Mouse (Mus musculus): ENCODE results near the gene Eif3l. TPM values are rescaled to one million over a fixed set of nuclear protein-coding genes. Genes with fewer than 3 reads are reported as not detected.
"Not testable (repeated sequence)": the region's sequence is repeated elsewhere in the genome, so short reads cannot be mapped to it uniquely, and the experiment has no call there.

Gene Eif3l
- polyA plus RNA-seq (2015; fragmentation: Nextera tagmentation; extraction: Ambion mirVana): 243 and 247 TPM in 2 replicates

DNA sequence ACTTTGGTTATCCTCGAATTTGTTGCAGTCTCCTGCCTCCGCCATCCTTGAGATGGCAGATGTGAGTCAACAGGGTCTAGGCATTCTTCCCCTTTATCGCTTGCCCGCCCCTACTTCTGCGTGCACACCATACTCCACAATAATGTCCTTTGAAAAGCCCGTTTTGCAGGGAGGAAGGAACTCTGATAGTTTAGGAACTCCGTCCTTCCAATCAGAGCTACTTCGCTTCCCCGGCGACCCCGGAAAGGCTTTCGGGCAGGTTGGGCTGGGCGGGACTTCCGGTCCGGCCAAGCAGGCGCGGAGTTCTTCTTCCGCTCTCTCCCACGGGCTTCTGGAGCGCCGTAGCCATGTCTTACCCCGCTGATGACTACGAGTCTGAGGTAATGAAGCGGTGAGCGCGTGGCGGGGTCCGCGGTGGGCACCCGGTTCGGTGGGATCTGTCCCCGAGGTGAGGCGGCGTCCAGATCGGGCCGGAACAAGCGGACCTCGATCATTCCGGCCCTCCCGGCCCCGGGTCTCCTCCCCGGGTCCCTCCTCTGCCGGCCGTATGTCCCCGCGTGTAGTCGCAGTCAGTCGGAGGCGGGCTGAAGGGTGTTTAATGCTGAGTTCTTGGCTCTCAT lies at the start of gene Eif3l:
Eif3l (plus strand) TSS at position 267 of the 620 bp plus-strand sequence.
- Histone ChIP-seq H3K9ac (peak within 1 kb of the TSS; percentile 88), H3K4me2 (peak within 1 kb of the TSS; percentile 76), H3K4me1 (peaks cover 20% of the 10 kb centered on the region), H3K9me3 (replicated peaks) (no peaks in the 10 kb centered on the region), H3K27ac (peak within 1 kb of the TSS; percentile 93), H3K36me3 (peaks cover 39% of the 10 kb centered on the region), H3K4me3 (replicated peaks) (peak within 1 kb of the TSS; percentile 92), H3K27me3 (no peaks in the 10 kb centered on the region)
- ATAC-seq (replicated peaks; ENCODE audit: low FRiP score): peak; percentile 84
- under 1% methylated on average over 49 of the region's 49 CpGs for whole genome bisulfite sequencing

GRCm38 (mm10) chr15:79025687-79026308 lies 49.2 kb upstream of the Eif3l start:
- no peak for ATAC-seq (replicated peaks; ENCODE audit: low FRiP score)
- Histone ChIP-seq H3K4me2 (peak overlapping the region; percentile 97), H3K27me3 (no peaks in the 10 kb centered on the region), H3K4me1 (peaks cover 49% of the 10 kb centered on the region), H3K36me3 (no peaks in the 10 kb centered on the region), H3K27ac (peak overlapping the region; percentile 95), H3K9ac (peak overlapping the region; percentile 30), H3K4me3 (replicated peaks) (peak overlapping the region; percentile 11; the same call in 1 of the 2 replicates), H3K9me3 (replicated peaks) (no peaks in the 10 kb centered on the region)
- 9% methylated on average over 16 of the region's 18 CpGs for WGBS

- H3K4me2 ChIP-seq: peak overlapping the region; percentile 97
- no peaks in the 10 kb centered on the region for H3K36me3 ChIP-seq
- H3K9me3 ChIP-seq (replicated peaks): no peaks in the 10 kb centered on the region
- ATAC-seq (replicated peaks; ENCODE audit: low FRiP score): no peak
- no peaks in the 10 kb centered on the region for H3K27me3 ChIP-seq
- peak overlapping the region; percentile 99 for H3K9ac ChIP-seq
- H3K4me3 ChIP-seq (replicated peaks): peak overlapping the region; percentile 66
- H3K27ac ChIP-seq: peak overlapping the region; percentile 95
- H3K4me1 ChIP-seq: peaks cover 58% of the 10 kb centered on the region
- 48% methylated on average over 14 of the region's 14 CpGs for WGBS
These were observed 48.3 kb upstream of the Eif3l start for GRCm38 (mm10) chr15:79026511-79027290.

GRCm38 (mm10) chr15:79027291-79028205 lies 47.4 kb upstream of the Eif3l start:
- ATAC-seq (replicated peaks; ENCODE audit: low FRiP score): no peak
- Histone ChIP-seq H3K27me3 (no peaks in the 10 kb centered on the region), H3K4me1 (peaks cover 60% of the 10 kb centered on the region), H3K9me3 (replicated peaks) (no peaks in the 10 kb centered on the region), H3K4me2 (peak overlapping the region; percentile 97), H3K27ac (peak overlapping the region; percentile 95), H3K36me3 (no peaks in the 10 kb centered on the region), H3K4me3 (replicated peaks) (peak overlapping the region; percentile 66), H3K9ac (peak overlapping the region; percentile 99)
- 5% methylated on average over 45 of the region's 46 CpGs for WGBS

DNA sequence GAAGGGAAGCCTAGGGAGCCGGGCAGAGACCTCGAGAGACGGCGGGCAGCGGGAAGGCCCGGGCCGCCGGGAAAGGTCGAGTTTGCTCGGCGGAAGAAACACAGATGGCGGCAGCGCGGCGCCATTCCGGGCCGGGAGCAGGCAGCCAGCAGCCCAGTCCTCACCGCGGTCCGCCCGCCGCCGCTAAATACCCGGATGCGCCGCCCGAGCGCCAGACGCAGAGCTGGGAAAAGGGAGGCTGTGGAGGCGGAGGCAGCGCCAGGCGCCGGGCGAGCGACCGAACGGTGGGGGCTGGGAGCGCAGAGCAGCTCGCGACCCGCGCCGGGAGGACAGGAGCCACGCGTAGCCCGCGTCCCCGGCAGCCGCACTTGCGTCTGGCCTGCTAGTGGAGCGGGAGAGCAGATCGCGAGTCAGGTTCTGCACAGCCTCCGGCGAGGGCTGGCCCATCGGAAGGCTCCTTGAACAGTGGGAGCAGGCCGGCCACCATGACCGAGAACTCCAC lies 46.7 kb upstream of the Eif3l start, which contains the start of gene H1f0:
H1f0 (plus strand) TSS at position 214 of the 502 bp plus-strand sequence.
- H3K36me3 ChIP-seq: no peaks in the 10 kb centered on the region
- H3K9me3 ChIP-seq (replicated peaks): no peaks in the 10 kb centered on the region
- H3K4me2 ChIP-seq: peak within 1 kb of the TSS; percentile 97
- peaks cover 57% of the 10 kb centered on the region for H3K4me1 ChIP-seq
- peak within 1 kb of the TSS; percentile 99 for H3K9ac ChIP-seq
- H3K4me3 ChIP-seq (replicated peaks): peak within 1 kb of the TSS; percentile 66
- WGBS: 0% methylated on average over 58 of the region's 58 CpGs
- H3K27ac ChIP-seq: peak within 1 kb of the TSS; percentile 95
- no peaks in the 10 kb centered on the region for H3K27me3 ChIP-seq
- ATAC-seq (replicated peaks; ENCODE audit: low FRiP score): peak; percentile 50

GRCm38 (mm10) chr15:79028823-79029484 lies 46.0 kb upstream of the Eif3l start:
- WGBS: 19% methylated on average over 16 of the region's 16 CpGs
- Histone ChIP-seq H3K4me2 (peak overlapping the region; percentile 97), H3K27ac (peak overlapping the region; percentile 95), H3K9me3 (replicated peaks) (no peaks in the 10 kb centered on the region), H3K9ac (peak overlapping the region; percentile 99), H3K27me3 (no peaks in the 10 kb centered on the region), H3K4me1 (peaks cover 57% of the 10 kb centered on the region), H3K36me3 (no peaks in the 10 kb centered on the region), H3K4me3 (replicated peaks) (peak overlapping the region; percentile 66)
- no peak for ATAC-seq (replicated peaks; ENCODE audit: low FRiP score)

DNA sequence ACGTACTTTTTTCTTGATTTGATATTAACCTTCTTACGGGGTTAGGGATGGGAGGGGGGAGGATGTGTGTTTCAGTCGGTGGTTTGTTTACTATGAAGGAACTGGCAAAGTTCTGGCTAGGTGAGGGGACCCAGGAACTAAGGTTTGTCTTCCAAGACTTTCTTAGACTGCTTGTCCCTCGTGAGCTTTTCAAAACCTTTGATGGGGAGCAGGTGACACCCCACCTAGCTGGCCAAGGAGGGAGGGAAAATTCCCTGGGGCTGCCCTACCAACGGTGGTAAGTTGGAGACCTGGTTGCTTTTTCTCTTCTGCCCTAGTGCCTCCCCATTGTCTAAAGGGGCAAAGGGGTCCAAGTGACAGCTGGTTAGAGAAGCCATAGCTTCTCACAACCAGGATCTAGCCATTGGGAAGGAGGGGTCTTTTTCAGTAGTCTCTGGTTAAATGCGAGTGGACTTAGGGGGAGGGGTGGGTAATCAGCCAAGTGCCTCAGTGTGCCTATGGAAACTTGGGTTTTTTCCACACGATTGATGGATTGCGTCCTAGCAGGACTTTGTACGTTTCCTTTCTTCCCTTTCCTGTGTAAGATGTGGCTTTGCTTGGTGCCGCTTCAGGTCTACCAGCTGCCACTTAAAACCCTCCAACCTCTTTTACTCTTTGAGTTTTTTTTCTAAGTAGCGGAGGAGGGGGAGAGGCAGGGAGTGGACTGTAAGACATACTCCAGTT lies 45.3 kb upstream of the Eif3l start:
- no peak for ATAC-seq (replicated peaks; ENCODE audit: low FRiP score)
- 0 out of 2 replicates have a peak, but pooled peaks cover 5% of the 10 kb centered on the region for H3K36me3 ChIP-seq
- 2% methylated on average over 11 of the region's 11 CpGs for WGBS
- H3K4me1 ChIP-seq: peaks cover 57% of the 10 kb centered on the region
- peak overlapping the region; percentile 99 for H3K9ac ChIP-seq
- no peaks in the 10 kb centered on the region for H3K9me3 ChIP-seq (replicated peaks)
- peak overlapping the region; percentile 66 for H3K4me3 ChIP-seq (replicated peaks)
- peak overlapping the region; percentile 95 for H3K27ac ChIP-seq
- H3K4me2 ChIP-seq: peak overlapping the region; percentile 97
- H3K27me3 ChIP-seq: no peaks in the 10 kb centered on the region

- WGBS: under 1% methylated on average over 52 of the region's 52 CpGs
- Histone ChIP-seq H3K36me3 (peaks cover 15% of the 10 kb centered on the region), H3K4me2 (peak overlapping the region; percentile 97), H3K27me3 (no peaks in the 10 kb centered on the region), H3K4me1 (peaks cover 47% of the 10 kb centered on the region), H3K4me3 (replicated peaks) (peak overlapping the region; percentile 66), H3K9ac (peak overlapping the region; percentile 99), H3K27ac (peak overlapping the region; percentile 95), H3K9me3 (replicated peaks) (no peaks in the 10 kb centered on the region)
- peak; percentile 90 for ATAC-seq (replicated peaks; ENCODE audit: low FRiP score)
These were observed 44.2 kb upstream of the Eif3l start for GRCm38 (mm10) chr15:79030551-79031435.

- H3K4me2 ChIP-seq; H3K9ac ChIP-seq; H3K4me3 ChIP-seq (replicated peaks); H3K9me3 ChIP-seq (replicated peaks); H3K27ac ChIP-seq; H3K27me3 ChIP-seq; ATAC-seq (replicated peaks; ENCODE audit: low FRiP score): not testable (repeated sequence)
- Histone ChIP-seq H3K36me3 (peaks cover 26% of the 10 kb centered on the region), H3K4me1 (peaks cover 36% of the 10 kb centered on the region)
- 91% methylated on average over 5 of the region's 5 CpGs for WGBS
These were observed 43.1 kb upstream of the Eif3l start for GRCm38 (mm10) chr15:79031908-79032307.
